Mouse (Mus musculus) cortical plate, adult 2 months (tissue): Measurements from ENCODE around the gene D3Ertd751e. TPM values are rescaled to one million over a fixed set of nuclear protein-coding genes. Genes with fewer than 3 reads are reported as not detected.

Source experiments
- H3K27ac ChIP-seq: fragments of 200-500 bp; 2 replicates; pipeline ENCODE4 v1.5.1; 2012; ENCODE audit warnings: low read length, control low read depth, inconsistent platforms; ENCODE audit not compliant: insufficient read depth
- H3K4me1 ChIP-seq: fragments of 200-500 bp; 2 replicates; pipeline ENCODE4 v1.6.1; 2011; ENCODE audit warnings: low read length; ENCODE audit not compliant: control insufficient read depth, insufficient read depth
- H3K4me3 ChIP-seq: fragments of 200-500 bp; 2 replicates; pipeline ENCODE4 v1.5.1; 2011; ENCODE audit warnings: mild to moderate bottlenecking, low read length, control low read depth; ENCODE audit not compliant: insufficient read depth
- CTCF ChIP-seq: fragments of 200-500 bp; IDR thresholded peaks from 2 replicates; pipeline ENCODE4 v1.5.1; 2011; ENCODE audit warnings: mild to moderate bottlenecking, control low read depth, low read length; ENCODE audit not compliant: insufficient read depth; ENCODE audit errors: extremely low read depth
- POLR2A ChIP-seq: fragments of 200-500 bp; IDR thresholded peaks from 2 replicates; pipeline ENCODE4 v1.6.1; 2011; ENCODE audit warnings: mild to moderate bottlenecking, low read length, control low read depth; ENCODE audit not compliant: insufficient read depth; ENCODE audit errors: extremely low read depth
- polyA plus RNA-seq: library from polyadenylated mRNA; depleted of rRNA; stranded (reverse); fragments of >200 nt; gene quantifications from 2 replicates; pipeline ENCODE4 v1.2.3, GENCODE M21; 2012; rRNA removed

D3Ertd751e gene
- 9.6 and 10.1 TPM in 2 replicates for polyA plus RNA-seq

DNA sequence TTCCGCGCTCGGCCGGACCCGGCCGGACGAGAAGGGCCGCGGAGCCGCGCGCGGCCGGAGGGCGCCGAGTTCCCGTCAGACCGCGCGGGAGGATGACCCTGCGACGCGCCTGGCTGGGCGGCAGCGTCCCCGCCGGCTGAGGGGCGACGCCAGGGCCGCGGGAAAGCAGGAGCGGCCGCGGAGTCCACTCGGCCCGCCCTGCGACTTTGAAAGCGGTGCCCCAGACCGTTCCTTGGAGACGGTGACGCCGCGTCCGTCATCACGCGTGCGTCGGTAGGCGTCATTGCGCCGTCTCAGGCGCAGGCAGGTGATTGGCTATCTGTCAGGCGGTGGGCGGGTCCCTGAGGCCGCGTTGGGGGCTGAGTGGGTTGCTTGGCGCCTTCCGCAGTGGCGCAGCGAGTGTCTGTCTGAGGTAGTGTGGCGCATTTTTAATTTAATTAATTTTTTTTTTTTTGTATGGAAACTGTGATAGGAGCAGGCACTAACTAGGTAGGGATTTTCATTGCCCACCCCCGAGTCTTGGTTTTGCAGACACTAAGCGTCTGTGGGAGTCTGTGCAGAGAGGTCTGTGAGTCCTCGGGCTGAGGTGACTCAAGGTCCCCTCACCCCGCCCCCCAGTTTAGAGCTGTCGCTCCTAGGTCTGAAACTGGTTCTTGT lies at the start of gene D3Ertd751e, which contains the start of gene Sclt1:
Gene D3Ertd751e (plus strand): TSS at position 334 of the 657 bp plus-strand sequence.
Gene Sclt1 (minus strand): TSS at position 237 of the 657 bp plus-strand sequence.
- Histone ChIP-seq H3K27ac (peak within 1 kb of the TSS; percentile 79), H3K4me1 (no peaks in the 10 kb centered on the region; the same call in 1 of the 2 replicates), H3K4me3 (peak within 1 kb of the TSS; percentile 60)
- peak; percentile 82 for TF ChIP-seq POLR2A
- no peak for TF ChIP-seq CTCF

DNA sequence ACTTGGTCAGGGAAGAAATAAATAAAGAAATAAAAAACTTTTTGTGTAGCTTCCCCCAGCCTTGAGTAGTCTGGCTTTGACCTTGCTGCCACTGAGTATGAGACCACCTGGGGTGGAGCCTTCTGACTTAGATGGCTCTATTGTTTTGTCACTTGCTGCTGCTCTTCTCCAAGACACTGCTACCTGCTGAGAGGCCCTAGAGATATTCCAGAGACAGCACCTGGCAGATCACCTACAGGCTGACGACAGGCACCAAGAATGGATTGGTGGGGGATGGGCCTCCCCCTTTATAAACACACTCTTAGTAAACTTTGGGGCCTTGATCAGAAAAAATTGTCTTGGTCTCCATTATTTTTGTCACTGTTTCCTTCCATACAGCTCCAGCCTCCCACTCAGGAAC lies 46.7 kb upstream of the D3Ertd751e start:
- TF ChIP-seq CTCF (no peak), POLR2A (no peak)
- Histone ChIP-seq H3K4me3 (no peak overlapping the region), H3K27ac (no peak overlapping the region), H3K4me1 (no peaks in the 10 kb centered on the region)

DNA sequence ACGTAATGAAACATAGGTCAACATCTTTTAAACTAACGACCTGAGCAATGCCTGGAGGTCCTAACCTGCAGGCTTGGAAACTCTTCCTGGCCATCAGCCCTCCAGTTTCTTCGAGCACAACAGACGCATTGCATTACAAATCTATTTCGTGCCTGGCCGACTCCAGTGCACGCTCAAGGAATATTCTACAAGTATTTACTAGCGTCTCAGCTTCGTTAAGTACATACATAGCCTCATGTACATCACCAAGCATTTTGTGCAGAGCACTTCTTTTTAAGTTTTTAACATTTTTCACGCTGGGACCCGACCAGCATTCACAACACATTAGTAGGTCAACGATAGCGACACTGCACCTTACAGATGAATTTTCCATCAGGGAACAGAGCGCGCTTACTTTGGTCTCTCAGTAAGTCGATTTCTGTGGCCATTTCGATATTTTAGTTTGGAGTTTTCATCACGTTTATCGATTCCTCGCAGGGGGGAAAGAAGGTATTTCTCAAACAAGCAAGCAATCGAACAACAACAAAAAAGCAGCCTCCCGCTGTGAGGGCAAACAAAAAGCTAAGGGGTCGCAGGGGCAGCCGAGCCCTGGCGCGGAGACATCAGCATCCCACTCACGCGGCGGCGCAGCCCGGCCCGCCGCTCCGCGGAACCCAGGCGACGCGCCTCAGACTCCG lies 672 bp upstream of the D3Ertd751e start:
- Histone ChIP-seq H3K4me3 (peak overlapping the region; percentile 60), H3K4me1 (no peaks in the 10 kb centered on the region; the same call in 1 of the 2 replicates), H3K27ac (peak overlapping the region; percentile 66)
- no peak for TF ChIP-seq POLR2A
- no peak for TF ChIP-seq CTCF

DNA sequence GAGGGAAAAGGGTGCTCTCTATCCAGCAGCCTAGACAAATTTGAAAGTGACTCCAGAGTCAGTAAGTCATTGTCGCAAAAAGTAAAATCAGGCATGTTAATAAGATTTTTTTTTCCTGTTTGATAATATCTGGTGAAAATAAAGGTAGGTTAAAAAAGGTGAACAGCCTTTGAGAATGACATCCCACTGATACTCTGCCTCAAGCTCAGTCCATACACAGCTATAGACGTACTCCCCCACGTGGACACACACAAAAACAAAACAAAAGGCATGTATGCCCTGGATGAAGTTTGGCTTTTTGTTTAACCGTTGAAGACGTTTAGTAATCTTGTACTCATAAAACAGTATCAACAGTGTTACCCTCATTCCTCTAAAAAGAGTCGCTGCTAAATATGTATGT lies 1.0 kb downstream of the D3Ertd751e start:
- Histone ChIP-seq H3K4me3 (peak overlapping the region; percentile 60; the same call in 1 of the 2 replicates), H3K4me1 (no peaks in the 10 kb centered on the region; the same call in 1 of the 2 replicates), H3K27ac (no peak overlapping the region)
- TF ChIP-seq POLR2A (no peak), CTCF (no peak)

DNA sequence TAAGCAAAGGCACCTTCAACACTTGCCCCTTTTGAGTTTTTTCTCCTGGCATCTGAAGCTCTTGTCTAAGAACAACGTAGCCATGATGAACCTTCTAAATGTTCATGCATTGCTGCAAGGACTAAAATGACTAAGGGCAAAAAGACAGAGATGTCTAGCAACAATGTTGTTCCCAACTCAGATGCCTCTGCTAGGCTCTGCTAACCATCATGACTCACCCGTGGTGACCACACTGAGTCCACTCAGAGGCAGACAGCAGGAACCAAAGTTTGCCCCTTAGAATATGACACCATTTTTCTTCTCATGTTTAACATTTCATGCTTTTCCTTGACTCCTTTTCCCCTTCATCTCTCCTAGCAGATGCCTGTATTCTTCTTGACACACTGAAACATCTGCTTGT lies 12.1 kb downstream of the D3Ertd751e start:
- Histone ChIP-seq H3K4me3 (no peak overlapping the region), H3K4me1 (no peaks in the 10 kb centered on the region), H3K27ac (no peak overlapping the region)
- TF ChIP-seq POLR2A (no peak), CTCF (no peak)

DNA sequence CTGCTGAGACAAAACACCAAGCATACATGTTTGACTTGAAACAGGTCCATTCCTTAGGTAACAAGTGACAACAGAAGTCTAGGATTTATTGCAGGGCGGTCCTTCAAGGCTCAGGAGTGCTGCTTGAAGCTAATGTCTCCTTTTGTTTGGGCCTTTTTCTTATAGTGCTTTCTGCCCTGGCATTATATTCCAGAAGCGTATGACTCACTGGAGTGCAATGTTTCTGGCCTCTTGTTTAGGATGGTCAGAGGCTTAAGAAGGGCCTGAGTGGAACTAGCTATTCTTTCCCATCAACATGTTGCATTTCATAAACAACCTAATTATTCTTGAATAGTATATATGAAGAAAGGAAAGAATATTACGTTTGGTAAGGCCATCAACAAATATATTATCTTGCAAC lies 19.7 kb downstream of the D3Ertd751e start:
- Histone ChIP-seq H3K4me1 (no peaks in the 10 kb centered on the region), H3K27ac (no peak overlapping the region), H3K4me3 (no peak overlapping the region)
- TF ChIP-seq POLR2A (no peak), CTCF (no peak)

DNA sequence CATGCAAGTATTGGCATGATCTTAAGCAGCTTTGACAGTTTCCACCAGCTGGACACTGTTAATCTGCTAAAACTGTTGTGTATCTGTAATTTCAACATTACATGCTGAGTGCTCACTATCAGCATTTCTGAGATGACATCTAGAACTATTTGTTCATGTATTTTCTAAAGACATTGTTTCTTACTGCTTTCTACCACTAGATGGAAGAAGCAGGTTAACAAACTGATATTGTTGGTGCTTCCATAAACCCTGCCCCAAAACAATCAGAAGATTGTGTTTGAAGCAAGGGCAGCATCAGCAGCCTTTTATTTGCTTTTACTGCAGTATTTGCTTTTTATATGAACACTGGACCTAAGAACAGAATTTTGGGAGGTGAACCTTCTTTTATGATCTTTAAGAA lies 70.0 kb downstream of the D3Ertd751e start:
- no peak overlapping the region for H3K27ac ChIP-seq
- H3K4me1 ChIP-seq = no peaks in the 10 kb centered on the region
- no peak overlapping the region for H3K4me3 ChIP-seq
- no peak for TF ChIP-seq POLR2A
- TF ChIP-seq CTCF = no peak

Other genes starting within 250 kb of the D3Ertd751e start
- gene Jade1, start 186.9 kb upstream of the D3Ertd751e start, polyA plus RNA-seq = 30.4 and 30.9 TPM in 2 replicates
- gene Sclt1, start 97 bp upstream of the D3Ertd751e start, polyA plus RNA-seq = 11.6 and 12.2 TPM in 2 replicates